Mouse (Mus musculus) layer of hippocampus, adult 9-11 months (tissue): ENCODE measurements around the gene Ccdc183.

Source experiments
- DNase-seq: peaks from one replicate; pipeline ENCODE4 v3.0.0; 2022

Gene Ccdc183

DNA sequence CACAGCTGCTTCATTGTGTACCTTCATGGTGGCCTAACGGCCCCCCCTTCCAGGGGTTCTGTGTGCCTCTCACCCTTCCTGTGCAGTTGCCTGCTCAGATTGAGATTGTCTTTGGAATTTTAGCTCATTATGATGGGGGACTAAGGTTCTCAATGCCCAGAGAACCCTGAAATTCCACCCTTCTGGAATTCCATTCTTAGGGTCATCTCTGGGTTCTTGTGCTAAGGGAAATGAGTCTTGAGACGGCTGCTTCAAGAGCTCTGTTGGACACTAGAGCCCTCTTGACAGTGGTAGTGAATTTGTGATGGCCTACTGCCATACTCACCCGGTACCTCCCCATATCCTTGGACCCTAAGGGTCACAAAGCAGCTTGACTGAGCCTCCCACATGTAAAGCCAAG is at the start of gene Ccdc183:
Gene Ccdc183, minus strand, starts transcription at position 101 of the 400 bp plus-strand sequence.
- DNase-seq, result no peak

GRCm38 (mm10) chr2:25666516-25666915 is 49.0 kb upstream of the Ccdc183 start:
- DNase-seq, result no peak

- no peak for DNase-seq
These were observed 46.6 kb upstream of the Ccdc183 start for GRCm38 (mm10) chr2:25664125-25664524.

GRCm38 (mm10) chr2:25663511-25663910 is 46.0 kb upstream of the Ccdc183 start:
- no peak for DNase-seq

- no peak for DNase-seq
These were observed 43.9 kb upstream of the Ccdc183 start for GRCm38 (mm10) chr2:25661245-25661970.

DNA sequence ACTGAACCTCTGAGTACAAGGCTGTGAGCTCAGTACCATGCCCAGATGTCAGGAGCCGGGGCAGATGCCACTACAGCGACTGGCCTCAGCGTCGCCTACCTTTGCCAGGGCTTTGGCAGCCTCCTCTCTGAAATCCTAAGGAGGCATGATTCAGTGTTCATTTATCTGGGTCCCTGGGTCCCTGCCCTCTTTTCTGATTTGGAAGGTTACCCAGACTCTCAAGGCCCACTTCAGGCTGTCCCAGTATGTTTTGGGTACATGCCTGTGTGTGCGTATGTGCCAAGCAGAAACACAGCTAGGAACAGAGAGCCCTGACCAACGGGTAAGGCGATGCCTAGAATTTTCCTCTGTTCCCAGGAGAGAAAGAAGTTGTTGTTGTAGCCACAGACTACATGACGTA is 42.8 kb upstream of the Ccdc183 start:
- no peak for DNase-seq

- no peak for DNase-seq
These were observed 40.2 kb upstream of the Ccdc183 start, which contains the start of gene Lcn5 for GRCm38 (mm10) chr2:25657652-25658051. Gene Lcn5, plus strand, starts transcription at chr2:25657952.

DNA sequence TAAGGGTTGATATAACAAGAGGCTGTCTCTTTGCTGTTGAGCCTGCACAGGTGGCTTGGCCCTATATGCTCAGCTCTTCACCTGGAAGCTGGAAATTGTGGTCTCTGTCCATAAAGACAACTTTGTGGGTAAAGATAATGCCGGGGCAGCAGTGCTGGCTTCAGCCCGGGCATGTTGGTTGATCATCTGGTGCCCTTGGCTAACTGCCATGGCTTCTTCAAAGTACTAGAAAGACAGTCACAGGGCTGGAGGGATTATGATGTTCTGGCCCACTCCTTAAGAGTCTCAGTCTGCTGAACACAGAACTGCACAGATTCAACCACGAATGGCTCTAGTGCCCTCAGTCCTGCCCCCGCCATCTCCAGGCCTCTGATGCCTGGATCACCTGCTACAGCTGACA is 39.8 kb upstream of the Ccdc183 start:
- DNase-seq, result no peak

GRCm38 (mm10) chr2:25656691-25657090 is 39.2 kb upstream of the Ccdc183 start:
- no peak for DNase-seq

DNA sequence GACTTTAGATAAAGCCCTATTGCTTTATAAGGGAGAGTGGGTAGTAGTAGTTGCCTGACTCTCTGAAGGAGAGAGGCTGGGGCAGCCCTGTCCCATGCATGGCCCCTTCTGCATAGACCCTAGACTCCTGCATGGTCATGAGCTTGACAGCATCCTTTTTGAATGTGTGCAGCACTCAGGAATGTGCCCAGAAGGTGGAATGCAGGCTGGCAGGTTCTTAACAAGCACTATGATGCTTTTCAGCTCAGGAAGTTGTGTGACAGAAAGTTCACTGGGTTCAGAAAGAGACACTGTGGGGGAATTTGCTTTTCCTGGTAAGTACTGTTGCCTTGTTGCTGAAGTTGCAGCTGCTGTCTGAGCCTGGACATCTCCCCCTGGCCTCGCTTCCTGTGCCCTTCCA is 37.0 kb upstream of the Ccdc183 start:
- DNase-seq, result no peak

DNA sequence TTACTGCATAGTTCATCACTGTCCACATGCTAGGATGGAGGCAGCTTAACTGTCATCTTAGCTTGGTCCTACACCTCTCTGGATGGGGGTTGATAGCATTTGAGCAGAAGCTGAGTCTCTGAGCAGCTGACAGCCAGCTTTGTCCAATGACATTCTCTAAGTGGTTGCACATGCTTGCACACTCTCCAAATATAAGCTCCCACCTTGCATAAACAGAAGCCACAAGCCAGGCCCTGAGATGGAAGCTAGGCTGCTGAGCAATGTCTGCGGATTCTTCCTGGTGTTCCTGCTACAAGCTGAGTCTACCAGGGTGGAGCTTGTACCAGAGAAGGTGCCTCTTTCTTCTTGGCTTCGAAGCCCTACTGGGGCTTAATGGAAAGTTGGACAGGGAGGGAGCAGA is 35.4 kb upstream of the Ccdc183 start, which contains the start of gene Lcn8:
Gene Lcn8, plus strand, starts transcription at position 219 of the 400 bp plus-strand sequence.
- no peak for DNase-seq

DNA sequence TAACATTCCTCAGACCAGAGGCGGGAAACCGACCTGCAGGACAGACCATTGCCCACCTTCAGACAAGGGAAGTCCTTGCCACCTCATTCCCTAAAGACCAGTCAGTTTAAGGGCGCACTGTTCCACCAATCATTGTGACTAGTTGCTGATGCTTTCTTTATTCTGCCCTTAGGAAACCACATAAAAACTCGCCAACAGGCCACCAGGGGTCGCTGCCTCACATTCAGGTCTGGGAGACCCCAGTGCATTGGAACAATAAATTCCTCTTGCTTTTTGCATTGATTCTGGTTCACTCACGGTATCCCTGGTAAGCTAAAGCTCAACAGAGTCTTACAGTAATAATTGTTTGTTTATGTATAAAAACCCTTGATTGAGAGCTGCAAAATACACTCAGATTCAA is 22.4 kb upstream of the Ccdc183 start:
- DNase-seq, result no peak

GRCm38 (mm10) chr2:25634046-25634445 is 16.6 kb upstream of the Ccdc183 start:
- DNase-seq, result no peak

DNA sequence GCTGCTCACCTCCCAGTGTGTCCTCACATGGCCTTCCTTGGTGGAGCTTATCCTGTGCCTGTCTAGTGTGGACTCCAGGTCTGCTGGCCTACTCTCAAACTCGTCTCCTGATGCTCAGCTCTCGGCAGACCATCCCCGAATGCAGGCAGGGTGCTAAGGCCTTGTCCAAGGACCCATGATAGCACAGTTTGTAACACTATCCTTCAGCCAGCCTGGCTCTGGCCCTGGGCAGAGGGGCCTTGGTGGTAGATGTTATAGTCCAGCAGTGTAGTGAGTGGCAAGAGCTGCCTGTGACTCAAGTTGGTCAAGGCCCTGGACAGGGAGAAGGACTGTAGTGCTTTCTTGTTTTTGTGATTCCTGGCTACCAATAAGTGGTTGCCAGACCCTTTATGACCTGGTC is 16.1 kb upstream of the Ccdc183 start:
- no peak for DNase-seq

DNA sequence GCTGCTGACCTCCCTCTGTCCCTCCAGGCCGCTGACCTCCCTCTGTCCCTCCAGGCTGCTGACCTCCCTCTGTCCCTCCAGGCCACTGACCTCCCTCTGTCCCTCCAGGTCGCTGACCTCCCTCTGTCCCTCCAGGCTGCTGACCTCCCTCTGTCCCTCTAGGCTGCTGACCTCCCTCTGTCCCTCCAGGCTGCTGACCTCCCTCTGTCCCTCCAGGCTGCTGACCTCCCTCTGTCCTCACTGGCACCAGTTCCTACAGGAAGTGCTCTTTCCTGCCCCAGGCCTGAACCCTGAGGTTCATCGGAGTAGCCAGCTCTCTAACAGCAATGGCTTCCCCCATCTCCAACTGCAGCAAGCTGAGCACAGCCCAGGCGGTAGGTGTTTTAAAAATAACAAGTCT is 11.3 kb upstream of the Ccdc183 start:
- no peak for DNase-seq

- no peak for DNase-seq
These were observed 10.3 kb upstream of the Ccdc183 start, which contains the start of gene Fcna for GRCm38 (mm10) chr2:25627811-25628210. Gene Fcna, minus strand, starts transcription at chr2:25628030.

GRCm38 (mm10) chr2:25625986-25626385 is 8.5 kb upstream of the Ccdc183 start:
- DNase-seq, result no peak

- DNase-seq, result peak; percentile 93
These were observed 4.0 kb upstream of the Ccdc183 start, which contains the start of gene Tmem141 for GRCm38 (mm10) chr2:25621229-25622200. Gene Tmem141, minus strand, starts transcription at chr2:25622005.

DNA sequence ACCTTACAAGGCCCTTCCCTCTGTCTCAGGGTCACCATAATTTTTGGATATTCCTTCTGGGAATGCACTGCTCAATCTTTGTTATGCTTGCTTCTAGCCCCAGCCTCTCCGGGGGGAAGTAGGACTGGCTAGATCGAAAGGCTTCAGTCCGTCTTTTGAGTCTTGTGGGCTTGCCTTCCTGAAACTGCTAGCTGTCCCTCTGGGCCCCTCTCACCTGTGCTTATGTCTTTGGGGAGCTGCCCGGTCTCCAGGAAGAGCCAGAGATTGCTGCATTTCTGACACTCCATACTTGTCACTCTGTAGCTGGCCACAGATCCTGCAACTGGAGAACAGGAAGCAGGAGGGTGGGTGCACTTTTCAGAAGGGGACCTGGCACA is 3.4 kb upstream of the Ccdc183 start:
- no peak for DNase-seq

- DNase-seq, result no peak
These were observed 2.9 kb upstream of the Ccdc183 start for GRCm38 (mm10) chr2:25620386-25620785.

GRCm38 (mm10) chr2:25616398-25616797 is 1.1 kb downstream of the Ccdc183 start:
- no peak for DNase-seq

DNA sequence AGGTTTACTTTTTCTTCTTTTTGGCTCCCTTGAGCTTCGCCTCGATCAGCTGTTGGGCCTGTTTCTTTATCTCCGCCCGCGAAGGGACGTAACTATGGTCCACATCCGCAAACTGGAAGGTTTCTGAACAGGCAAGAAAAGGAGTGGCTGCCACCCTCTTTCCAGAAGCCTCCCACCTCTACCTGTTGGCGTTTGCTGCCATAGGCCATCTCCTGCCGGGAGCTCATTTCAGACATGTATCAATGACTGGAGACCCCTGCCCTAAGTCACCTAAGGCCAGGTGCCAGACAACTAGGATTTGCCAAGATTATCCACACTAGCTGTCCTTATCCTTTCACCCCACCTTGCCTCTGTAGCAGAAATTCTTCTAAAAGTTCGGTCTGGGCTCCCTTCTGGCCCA is 8.8 kb downstream of the Ccdc183 start:
- DNase-seq, result no peak

- peak; percentile 89 for DNase-seq
These were observed 9.5 kb downstream of the Ccdc183 start, which contains the start of gene Rabl6 for GRCm38 (mm10) chr2:25607761-25608622. Gene Rabl6, minus strand, starts transcription at chr2:25608521.
